Mouse (Mus musculus): ENCODE data around the gene Pglyrp3. TPM values are rescaled to one million over a fixed set of nuclear protein-coding genes. Genes with fewer than 3 reads are reported as not detected.
"Not testable (repeated sequence)": the region's sequence is repeated elsewhere in the genome, so short reads cannot be mapped to it uniquely, and the experiment has no call there.

Gene Pglyrp3
- total RNA-seq (2022): not detected

DNA sequence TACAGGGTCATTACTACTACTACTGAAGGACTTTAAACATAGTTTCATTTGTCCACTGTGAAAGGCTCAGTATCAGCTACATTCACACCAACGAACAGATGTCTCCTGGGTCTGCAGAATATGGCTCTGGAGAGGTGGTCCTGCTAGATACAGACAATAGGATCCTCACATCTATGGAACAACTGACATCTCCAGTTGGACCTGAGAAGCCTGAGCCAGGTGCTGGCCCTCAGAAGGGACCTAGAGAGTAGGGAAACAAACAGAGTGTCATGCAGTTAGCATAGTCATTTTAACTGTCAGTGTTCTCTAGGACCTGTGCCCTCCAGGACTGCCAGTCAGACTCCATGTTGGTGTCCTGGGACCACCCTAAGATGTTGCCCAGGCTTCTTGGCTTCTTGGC lies at the start of gene Pglyrp3:
Pglyrp3 (plus strand) TSS at position 301 of the 400 bp plus-strand sequence.
- DNase-seq (ENCODE audit: low spot score in 2 of 2): no peak

DNA sequence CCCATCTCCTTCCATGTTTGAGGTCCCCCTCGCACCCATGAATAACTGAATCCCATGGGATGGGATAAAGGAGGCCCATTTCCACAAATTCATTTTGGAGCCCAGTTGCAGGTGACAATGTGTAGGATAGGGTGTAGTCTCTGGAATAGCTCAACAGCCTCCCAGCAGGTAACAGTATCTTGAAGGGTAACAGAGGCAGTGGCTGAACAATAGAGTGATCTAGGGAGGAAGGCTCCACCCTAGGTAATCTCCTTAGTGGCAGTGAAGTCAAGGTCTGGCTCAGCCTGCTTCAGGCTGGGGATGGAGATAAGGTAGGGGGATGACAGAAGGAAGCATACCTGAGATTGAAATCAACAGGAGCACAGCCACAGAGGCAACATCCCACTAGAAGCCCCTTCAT lies 3.4 kb upstream of the Pglyrp3 start:
- no peak for DNase-seq (ENCODE audit: low spot score in 2 of 2)

DNA sequence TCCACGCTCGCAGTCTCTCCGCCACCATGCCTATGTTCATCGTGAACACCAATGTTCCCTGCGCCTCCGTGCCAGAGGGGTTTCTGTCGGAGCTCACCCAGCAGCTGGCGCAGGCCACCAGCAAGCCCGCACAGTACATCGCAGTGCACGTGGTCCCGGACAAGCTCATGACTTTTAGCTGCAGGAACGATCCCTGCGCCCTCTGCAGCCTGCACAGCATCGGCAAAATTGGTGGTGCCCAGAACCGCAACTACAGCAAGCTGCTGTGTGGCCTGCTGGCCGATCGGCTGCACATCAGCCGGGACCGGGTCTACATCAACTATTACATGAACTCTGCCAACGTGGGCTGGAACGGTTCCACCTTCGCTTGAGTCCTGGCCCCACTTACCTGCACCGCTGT lies 10.2 kb downstream of the Pglyrp3 start:
- not testable (repeated sequence) for DNase-seq (ENCODE audit: low spot score in 2 of 2)

DNA sequence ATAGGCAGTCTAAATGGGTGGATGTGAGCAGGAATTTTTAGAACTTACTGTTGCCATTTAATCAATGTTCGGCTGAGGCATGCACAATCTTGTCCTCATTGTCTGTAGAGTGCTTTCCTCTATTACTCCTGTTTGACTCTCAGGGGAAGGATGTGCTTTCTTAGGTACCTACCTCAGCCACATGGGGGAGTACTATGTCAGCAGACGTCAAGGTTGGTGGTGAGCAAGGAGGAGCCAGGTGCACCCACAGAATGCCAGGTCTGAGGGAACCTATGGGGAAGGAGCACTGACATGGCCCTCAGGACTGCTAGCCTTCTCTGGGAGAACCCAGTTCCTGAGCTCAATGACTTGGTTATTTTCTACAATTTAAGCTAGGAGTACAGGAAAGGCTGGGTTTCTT lies 18.8 kb downstream of the Pglyrp3 start:
- DNase-seq (ENCODE audit: low spot score in 2 of 2): no peak

DNA sequence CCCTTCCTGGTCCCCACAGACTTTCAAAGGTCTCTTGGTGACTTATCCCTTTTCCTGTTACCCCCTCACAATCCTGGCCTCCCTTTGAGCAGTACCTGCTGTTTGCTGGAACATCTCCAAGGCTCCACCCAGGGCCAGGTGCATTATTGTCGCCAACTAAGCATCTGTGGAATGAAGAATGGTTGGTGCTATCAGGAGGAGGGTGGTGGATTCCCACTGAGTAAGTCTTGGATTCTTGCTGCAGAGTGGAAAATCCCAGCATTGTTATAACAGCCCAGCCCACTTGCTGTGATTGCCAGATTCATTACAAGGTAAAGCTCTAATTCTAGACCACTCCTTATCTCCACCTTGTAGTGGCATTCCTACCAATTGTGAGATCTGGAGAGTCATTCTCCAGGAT lies 19.5 kb downstream of the Pglyrp3 start:
- no peak for DNase-seq (ENCODE audit: low spot score in 2 of 2)

DNA sequence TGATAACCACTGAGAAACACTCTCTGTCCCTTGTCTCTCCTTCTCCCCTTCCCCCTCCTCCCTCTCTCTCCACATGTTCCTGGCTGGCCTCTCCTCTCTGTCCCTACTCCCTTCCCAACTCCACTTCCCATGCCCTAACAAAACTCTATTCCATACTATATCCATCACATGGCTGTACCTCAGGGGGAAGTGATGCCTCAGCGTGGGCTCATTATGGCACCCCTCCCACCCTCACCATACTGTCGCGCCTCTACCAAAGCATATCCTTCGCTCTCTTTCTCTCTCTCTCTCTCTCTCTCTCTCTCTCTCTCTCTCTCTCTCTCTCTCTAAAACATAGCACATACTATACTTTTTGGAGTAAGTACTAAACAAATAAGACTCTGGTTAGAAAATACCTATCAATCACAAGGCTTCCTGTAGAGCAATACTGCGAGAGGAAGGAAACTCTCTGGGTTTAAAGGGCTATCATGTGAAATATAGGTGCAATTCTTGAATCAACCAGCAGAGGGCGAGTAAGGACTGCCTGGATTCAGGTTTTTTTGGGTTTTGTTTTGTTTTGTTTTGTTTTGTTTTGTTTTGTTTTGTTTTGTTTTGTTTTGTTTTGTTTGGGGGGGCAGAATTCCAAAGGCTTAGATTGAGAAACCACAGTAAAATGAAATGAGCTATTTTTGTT lies 36.1 kb downstream of the Pglyrp3 start:
- DNase-seq (ENCODE audit: low spot score in 2 of 2): no peak

DNA sequence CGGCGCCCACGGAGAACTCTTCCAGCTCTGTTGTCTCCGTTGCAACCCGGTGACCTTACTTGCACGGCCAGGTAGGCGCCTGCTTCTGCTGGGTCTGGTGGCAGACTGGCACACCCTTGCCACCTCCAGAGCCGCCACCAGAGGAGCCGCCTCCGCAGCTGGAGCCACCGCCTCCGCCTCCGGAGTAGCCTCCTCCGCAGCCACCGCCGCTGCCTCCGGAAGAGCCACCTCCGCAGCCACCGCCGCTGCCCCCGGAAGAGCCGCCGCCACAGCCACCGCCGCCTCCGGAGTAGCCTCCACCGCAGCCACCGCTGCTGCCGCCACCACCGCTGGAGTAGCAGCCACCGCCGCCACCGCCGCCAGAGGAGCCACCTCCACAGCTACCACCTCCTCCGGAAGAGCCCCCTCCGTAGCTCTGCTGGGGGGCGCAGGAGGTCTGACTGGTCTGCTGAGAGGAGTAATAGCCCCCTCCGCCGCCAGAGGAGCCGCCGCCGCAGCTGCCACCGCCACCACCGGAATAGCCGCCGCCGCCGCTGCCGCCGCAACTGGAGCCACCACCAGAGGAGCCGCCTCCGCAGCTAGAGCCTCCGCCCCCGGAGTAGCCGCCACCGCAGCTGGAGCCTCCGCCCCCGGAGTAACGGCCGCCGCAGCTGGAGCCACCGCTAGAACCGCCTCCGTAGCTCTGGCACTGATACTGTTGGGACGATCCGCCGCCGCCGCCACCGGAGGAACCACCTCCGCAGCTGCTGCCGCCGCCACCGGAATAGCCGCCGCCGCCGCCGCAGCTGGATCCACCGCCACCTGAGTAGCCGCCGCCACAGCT lies 66.3 kb downstream of the Pglyrp3 start:
- DNase-seq (ENCODE audit: low spot score in 2 of 2): peak; percentile 14 to 26

Small RNA genes within 50 kb of the gene (microRNA-seq; reads per million reads assigned to microRNA genes)
- gene Gm23697 (not detected), gene Gm25145 (not detected)

Other genes with a start within 250 kb of the Pglyrp3 start
- gene Lor, start 68.6 kb downstream of the Pglyrp3 start, total RNA-seq (2022): not detected
- not detected for gene Prr9, start 109.4 kb downstream of the Pglyrp3 start, total RNA-seq (2022)
- gene Lelp1, start 128.2 kb downstream of the Pglyrp3 start, total RNA-seq (2022): not detected
- not detected for gene Sprr2a1, start 201.2 kb downstream of the Pglyrp3 start, total RNA-seq (2022)
- gene Sprr2a2, start 201.3 kb downstream of the Pglyrp3 start, total RNA-seq (2022): not detected

All from gastrocnemius, adult 8-10 months (tissue).